Mouse (Mus musculus) v-Abl transformed pro-B cells (cell line): Measurements from ENCODE around the gene Synj1.

Source experiments
- in situ Hi-C, 2 experiments: fragments of 400-800 bp; cut with MboI; formaldehyde crosslinking; loops; one replicate each; pipeline ENCODE4 v1.15.1; 2025; ENCODE audit not compliant: unreplicated experiment in 2 of 2

The Synj1 gene

DNA sequence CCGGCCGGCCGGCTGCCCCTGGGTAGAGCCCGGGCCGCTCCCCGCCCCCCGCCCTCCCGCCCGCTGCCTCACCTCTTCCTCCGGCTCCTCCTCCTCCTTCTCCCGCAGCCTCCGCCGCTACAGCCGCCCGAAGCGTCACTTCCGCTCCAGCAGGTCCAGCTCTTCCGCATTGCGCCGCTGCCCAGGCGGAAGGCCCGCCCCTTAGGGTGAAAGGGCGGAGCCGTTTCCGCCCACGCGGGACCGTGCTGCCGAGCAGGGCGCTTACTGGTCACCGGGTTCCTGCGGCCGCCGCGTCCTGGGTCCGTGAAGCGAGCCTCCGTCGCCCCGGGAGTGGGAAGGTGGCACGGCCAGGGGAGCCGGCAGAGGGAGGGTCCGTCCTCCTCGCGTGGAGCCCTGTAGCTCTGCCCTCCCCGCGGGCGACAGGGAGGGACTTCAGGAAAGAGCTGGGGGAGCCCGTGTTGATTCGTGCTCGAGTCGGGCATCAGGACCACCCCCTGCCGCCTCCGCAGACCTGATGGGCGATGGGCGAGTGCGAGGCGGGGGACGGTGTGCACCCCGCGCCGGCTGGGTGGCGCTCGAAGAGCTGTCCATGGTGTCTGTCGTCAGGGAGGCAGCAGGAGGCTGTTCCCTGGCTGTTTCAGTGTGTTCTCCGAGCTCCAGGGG, at the start of gene Synj1:
Gene Synj1 (minus strand): TSS at position 288 of the 663 bp plus-strand sequence.
- in situ Hi-C loops: loop anchor here in 1 of 2 experiments (10.0 kb wide), 1 partner anchor 76 kb away; the partner anchor contains the start of gene Cfap298

DNA sequence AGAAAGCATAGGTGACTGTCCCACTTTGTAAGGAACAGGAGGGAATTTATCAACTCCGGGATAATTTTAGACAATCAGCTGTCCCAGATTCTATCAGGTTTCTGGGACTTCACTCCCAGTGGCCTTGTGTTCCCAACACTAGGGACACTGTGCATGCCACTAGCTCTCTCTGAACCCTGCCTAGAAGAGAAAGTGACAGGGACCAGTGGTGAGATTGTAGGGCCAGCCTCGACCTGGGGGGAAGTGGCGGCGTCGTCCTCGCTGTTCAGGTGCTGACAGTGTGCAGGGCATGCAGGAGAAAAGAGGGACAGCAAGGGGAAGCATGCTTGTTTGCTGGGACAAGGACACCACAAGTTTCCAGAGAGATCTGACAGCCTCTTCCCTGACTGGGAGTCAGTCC, 46.6 kb upstream of the Synj1 start:
- in situ Hi-C loops: no loop called here

DNA sequence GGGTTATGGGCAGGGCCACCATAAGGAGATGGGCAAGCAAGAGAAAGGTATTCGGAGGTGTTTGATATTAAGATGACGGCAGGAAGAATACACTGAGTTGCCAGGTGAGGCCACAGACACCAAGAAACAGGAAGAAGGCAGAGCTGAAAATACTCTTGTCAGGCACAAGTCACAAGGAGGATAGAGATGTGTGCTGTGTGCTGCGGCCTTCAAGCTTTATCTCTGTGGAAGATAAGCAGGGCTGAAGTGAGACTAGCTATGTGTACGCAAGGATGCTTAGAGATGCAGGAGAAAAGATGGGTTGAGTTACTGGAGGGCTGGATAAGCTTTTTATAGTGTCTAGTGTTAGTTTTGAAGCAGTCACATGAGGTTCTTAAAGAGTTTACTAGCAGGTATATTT, 46.2 kb upstream of the Synj1 start:
- in situ Hi-C loops: no loop called here

DNA sequence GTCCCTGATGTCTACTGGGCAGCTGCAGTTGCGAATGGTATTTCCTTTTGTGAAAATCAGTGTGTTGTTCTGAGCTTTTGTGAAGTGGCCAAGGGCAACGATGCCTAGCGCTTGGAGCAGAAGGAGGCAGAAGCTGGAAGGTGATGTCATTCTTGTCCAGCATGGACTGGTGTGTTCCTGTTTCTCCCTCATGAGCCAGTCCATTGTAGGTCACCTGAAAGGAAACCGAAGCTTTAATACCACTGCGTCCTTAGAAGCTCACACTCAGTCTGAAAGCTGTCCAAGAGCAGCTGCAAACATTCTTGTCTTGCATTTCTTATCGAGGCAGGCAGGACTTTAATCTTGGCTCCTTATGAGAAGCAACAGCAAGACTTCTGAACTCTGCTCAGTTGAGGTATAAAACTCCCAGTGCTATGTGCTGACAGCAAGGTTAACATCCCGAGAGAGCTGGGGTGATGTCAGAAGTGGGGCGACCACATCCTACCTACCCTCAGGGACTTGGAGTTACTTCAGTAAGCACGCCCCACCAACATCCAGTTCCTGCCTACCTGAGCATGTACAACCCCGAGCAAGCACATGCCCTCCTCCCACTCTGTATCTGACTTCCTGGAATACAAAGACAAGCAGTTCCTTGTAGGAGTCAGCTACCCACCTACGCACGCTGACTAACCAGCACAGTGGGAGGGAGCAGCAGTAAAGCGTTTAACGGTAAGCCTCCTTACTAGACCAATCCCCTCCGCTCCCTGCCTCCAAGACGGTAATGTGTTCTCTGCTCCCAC, 45.1 kb upstream of the Synj1 start:
- in situ Hi-C loops: no loop called here

DNA sequence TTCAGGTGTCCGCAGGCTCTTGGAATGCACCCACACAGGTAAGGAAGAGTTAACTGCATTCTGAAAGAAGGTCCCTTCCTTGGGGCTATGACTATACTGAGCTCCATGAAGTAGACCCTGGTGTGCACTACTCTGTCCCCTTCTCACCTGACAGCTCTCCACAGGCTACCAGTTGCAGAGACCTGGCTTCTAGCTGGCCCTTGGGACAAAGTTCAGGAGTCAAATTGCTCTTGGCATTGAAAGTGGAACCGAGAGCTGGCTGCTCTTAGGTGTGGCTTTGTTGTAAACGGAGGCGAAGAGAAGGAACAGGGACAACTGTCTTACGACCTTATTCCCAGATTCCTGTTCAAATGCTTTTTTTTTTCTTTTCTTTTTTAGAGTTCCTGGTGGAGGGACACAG, 44.0 kb upstream of the Synj1 start:
- in situ Hi-C loops: no loop called here

DNA sequence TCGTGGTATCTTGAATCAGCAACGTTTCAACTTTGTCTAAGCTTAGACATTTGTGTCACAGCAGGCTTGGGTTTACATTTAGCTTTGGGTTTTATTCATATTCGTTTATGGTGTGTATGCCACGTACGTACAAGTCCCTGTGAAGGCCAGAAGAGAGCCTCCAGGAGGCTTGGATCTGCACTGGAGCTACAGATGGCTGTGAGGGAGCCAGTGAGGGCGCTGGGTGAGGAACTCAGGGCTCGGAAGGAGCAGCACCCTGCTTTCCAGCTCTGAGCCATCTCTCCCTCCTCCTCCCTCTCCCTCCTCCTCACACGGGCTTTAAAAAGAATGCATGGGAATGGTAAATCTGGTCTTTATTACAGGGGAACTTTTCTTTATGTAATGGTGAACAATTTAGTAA, 42.5 kb upstream of the Synj1 start:
- in situ Hi-C loops: no loop called here

DNA sequence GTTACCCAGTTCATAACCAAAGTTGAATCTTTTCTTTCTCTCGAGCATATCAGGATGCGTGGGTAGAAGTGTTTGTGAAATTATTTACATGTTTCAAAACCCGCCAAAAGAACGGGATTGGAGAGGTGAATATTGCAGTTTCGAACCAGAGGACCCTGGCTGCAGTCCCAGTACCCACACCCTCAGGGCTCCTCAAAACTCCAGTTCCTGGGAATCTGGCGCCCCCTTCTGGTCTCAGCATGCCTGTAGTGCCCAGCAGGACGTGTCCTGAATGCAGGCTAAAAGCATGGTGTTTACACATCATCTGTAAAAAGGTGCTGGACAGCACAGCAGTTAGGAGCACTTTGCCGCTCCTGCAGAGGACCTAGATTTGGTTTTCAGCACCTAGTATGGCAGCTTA, 34.4 kb upstream of the Synj1 start:
- in situ Hi-C loops: loop anchor here (10.0 to 25.0 kb wide), 3 partner anchors 111 to 442 kb away; partner anchors contain the start of genes Cfap298 (in 2 of the 2), Urb1 (in 2 of the 2) and Ifnar1 (in 1 of the 2)

DNA sequence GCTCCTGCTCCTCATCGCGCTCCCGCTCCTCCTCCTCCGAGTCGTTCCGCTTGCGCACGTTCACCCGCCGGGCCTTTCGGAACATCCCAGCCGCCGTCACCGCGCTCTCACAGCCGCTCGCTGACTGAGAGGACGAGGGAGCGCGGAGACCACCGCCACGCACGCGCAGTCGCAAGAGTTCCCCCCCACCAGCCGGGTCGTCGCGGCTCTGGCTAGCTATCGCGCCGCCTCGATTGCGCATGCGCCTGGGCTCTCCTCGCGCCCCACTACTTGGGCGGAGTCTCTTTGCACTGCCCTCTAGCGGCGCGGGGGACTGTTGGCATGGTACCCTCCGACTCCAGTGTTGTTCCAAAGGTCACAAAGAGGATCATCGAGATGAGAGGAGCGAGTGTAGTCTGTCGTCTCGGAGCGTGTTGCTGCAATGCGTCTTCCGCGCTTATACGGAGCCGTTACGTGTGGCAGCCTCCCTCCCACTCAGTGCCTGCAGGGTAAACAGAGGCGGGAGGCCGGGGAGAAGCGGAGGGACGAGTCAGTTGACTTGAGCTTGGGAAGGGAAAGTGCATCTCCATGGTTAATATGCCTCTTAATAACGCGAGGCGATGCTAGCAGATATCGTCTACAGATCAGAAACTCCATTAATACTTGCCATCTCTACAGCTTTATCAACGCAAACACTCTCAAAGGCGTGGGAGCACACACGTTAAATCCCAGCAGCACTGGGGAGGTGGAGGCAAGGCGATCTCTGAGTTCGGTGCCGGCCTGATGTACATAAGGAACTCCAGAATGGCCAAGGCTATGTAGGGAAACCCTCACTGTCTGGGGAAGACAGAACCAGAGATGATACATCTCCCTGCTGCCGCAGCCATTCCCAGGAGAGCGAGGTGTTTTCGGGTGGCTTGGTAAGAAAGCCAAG, 33.4 kb upstream of the Synj1 start, which contains the start of gene Paxbp1:
Gene Paxbp1 (minus strand): TSS at position 274 of the 913 bp plus-strand sequence.
- in situ Hi-C loops: loop anchor here (10.0 to 25.0 kb wide), 3 partner anchors 110 to 443 kb away; partner anchors contain the start of genes Cfap298 (in 2 of the 2), Urb1 (in 2 of the 2) and Ifnar1 (in 1 of the 2)

DNA sequence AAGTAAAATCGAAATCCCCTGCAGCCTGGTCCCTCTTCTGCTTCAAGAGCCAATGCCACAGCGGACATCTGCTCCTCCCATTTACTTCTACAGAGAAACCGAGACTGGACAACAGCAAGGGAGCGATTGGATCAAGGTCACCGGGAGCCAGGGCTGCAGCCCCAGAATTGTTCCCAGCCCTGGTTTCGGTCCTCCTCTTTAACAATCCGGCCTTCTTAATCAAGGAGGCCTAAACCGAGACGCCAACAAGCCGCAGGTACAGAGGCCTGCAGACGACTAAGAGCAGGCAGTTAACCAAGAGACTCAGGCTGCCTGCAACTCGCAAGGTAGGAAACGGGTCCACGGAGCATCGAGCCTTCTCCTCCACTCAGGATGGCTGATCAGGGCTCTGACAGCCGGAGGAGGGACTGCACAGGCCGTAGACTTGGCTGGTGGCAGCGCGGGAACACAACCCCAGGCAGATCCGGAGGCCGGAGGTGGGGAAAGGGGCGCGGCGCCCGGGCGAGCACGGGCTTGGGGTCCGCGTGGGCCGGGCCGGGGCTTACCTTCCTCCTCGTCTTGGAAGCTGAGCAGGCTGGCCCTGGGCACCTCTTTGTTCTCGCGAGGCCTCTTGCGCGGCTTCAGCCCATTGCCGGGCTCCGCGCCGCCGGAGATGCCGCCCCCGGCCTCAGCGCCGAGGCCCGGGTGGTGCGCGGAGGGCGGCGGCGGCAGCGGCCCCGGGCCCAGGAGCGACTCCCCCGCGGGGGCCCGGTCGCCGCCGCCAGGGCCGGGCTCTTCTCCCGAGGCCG, 32.5 kb upstream of the Synj1 start:
- in situ Hi-C loops: loop anchor here (10.0 to 25.0 kb wide), 3 partner anchors 109 to 444 kb away; partner anchors contain the start of genes Cfap298 (in 2 of the 2), Urb1 (in 2 of the 2) and Ifnar1 (in 1 of the 2)

DNA sequence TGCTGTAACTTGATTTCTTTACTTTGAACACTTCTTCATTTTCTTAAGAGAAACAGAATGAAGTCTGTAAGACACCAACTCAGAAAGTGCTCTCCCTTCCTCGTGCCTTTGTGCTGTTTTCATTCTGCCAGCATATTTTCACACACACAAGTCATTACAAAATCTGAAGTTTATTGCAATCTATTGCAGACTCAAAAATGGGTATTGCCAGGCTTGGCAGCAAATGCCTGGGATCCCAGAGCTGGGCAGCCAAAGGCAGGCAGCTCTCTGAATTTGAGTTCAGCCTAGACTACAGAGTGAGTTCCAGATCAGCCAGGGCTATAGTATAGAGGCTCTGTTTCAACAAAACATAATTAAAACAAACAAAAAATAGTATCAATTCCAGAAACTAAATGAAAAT, 31.5 kb upstream of the Synj1 start:
- in situ Hi-C loops: loop anchor here (10.0 to 25.0 kb wide), 3 partner anchors 108 to 445 kb away; partner anchors contain the start of genes Cfap298 (in 2 of the 2), Urb1 (in 2 of the 2) and Ifnar1 (in 1 of the 2)

DNA sequence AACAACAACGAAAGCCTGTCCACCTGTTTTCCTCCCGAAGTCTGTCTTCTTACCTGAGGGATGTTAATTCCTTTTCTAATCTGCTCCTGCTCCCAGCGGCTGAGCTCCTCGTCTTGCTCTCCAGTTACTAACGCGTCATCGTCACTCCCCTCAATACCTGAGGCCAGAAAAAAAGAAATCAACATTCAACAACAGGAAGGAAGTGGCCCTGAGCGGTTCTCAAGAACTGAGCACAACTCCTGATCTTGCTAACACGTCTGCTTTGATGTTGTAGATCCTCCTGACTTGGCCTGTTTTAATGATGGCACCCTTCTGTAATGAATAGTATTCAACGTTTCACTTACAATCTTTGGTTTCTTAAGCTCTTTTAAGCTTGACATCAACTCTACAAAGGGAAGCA, 24.8 kb upstream of the Synj1 start:
- in situ Hi-C loops: loop anchor here (10.0 to 25.0 kb wide), 3 partner anchors 224 to 629 kb away; partner anchors contain the start of genes Urb1 (in 2 of the 2) and Ifnar1 (in 1 of the 2)

DNA sequence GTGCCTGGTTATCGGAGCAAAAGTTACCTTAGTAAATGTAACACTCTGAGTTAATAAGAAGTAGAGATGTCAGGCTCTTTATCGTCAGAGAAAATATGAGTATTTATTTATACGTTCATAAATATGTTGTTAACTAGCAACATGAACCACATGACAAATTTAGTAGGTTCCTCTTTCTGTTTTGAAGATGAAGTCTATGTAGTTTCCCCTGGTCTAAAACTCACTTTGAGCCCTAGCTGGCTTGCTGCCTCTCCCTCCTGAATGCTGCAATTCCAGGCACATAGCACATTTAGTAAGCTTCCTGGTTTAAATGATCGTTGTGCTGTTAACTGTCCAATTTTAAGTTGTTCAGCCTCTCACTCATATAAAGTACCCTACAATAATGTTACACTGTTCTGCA, 19.6 kb upstream of the Synj1 start:
- in situ Hi-C loops: loop anchor here (10.0 to 25.0 kb wide), 3 partner anchors 218 to 634 kb away; partner anchors contain the start of genes Urb1 (in 2 of the 2) and Ifnar1 (in 1 of the 2)

DNA sequence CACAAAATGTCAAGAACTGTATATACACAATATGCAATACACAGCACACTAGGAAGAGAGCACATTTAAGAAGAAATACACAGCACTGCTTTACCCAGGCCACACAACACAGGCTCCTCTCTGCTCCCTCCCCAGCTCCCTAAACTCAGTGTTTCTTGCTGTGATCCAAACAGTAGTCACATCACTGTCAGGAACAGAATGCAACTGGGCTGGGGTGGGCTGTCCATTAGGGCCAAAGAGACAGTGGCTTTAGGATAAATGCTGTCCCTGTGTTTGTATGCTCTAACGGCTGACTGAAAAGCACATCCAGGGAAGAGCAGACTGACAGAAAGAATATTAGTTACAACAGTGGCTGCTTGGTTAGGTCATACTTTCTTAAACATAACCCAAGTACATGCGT, 18.8 kb upstream of the Synj1 start:
- in situ Hi-C loops: loop anchor here (10.0 to 25.0 kb wide), 3 partner anchors 218 to 635 kb away; partner anchors contain the start of genes Urb1 (in 2 of the 2) and Ifnar1 (in 1 of the 2)

DNA sequence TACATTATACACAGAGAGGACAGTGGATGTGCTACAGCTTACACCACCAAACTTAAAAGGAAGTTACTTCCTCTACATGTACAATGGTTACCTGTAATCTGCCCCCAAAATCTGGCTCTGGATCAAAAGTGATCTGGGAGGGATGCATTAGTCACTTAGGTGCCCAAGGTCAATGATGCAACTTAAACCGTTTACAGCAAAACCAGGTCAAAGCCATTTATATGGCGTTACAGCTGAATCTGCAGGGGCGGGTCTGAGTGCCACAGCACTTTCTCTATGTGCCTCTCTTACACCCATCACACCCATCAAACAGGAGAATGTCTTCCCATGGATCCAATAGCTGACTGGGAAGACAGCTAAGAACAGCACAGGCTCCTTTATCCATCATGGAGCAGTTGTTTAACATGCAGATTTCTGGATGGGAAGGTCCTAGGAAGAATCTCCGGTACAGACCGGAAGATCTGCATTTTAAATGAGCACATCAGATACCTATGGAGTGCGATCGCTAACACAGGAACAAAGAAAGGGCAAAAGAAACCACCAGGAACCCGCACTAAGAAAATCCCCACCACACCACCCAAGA, 18.1 kb upstream of the Synj1 start:
- in situ Hi-C loops: loop anchor here (25.0 kb wide), 2 partner anchors 217 to 458 kb away; partner anchors contain the start of genes Urb1 (in 2 of the 2) and Ifnar1 (in 1 of the 2)

DNA sequence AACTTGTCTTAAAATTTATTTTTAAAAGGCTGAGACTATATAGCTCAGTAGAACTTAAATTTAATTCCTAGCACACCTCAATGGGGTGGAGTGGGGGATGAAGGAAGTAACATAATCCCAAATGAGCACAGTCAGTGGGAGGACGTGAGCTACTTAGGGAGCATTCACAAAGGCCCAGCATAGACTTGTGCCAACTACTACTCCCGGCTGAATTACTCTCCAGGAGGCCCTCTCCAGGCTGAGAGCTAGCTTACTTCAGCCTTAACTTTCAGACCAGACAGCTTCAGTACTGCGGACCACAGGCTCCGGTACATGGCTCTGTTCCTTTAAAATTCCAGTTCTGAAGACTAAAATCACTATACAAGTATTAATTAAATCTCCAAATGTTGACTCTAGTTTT, 15.2 kb upstream of the Synj1 start:
- in situ Hi-C loops: loop anchor here (25.0 kb wide), 2 partner anchors 214 to 461 kb away; partner anchors contain the start of genes Urb1 (in 2 of the 2) and Ifnar1 (in 1 of the 2)

DNA sequence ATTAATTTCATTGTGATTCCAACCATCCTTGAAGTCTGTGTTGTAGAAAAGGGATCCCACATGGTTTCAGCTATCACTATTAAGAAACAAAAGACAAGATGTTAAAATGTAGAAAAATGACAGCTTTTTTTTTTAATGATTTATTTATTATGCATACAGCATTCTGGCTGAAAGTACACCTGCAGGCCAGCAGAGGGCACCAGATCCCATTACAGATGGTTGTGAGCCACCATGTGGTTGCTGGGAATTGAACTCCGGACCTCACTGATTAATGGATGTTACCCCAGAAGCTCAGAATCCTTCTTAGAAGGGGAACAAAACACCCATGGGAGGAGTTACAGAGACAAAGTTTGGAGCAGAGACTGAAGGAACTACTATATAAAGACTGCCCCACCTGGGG, 12.3 kb upstream of the Synj1 start:
- in situ Hi-C loops: no loop called here

DNA sequence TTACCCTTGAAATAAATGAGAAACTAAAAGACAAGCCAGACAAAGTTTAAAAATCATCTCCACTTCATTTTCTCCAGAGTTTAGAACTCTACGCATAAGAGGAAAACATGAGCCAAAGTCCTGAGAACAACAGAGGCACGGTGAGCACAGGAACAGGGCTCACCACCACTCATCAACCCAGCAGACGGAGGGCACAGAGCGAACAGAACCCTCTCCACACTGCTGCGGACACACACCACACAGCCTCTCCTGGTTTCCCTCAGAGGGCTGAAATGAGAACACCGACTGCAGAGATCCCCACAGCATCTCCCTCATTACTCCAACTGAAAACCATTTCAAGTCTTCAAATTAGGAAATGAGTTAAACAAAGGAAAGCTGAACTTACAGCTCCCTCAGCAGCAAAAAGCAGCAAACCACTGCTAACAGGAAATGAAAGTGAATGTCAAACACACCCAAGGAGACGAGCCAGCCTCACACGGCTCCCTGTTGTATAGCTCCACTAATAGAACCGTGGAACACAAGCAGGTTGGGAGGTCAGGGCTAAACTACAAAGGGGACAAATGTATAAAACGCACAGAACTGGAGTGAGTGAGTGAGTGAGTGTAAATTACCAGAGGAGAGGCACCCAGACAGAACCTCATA, 9.9 kb upstream of the Synj1 start:
- in situ Hi-C loops: no loop called here

DNA sequence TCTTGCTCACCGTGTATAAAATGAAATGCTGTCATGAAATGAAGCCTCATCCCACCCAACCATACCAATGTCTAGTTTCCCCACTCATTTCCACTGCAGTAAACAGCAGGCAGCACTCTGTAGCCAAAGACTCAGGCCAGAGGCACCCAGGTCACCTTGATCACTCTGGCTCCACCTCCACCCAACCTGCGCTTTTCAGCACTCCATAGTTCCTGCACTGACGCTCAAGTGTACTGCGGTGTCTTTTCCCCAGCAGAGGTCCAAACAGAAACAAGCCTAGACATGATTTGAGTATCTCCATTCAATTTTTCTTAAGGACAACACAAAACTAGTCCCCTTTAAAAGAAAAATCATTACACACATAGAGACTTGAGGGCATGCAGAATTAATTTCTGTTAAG, 8.4 kb upstream of the Synj1 start:
- in situ Hi-C loops: loop anchor here in 1 of 2 experiments (10.0 kb wide), 1 partner anchor 85 kb away; the partner anchor contains the start of gene Cfap298
